Mouse (Mus musculus) spleen, embryonic (tissue): Measurements from ENCODE around the gene Igfbpl1.

Experiments used
- CTCF ChIA-PET: fragments of 350-600 bp; sonication (Branson Sonifier 250); formaldehyde crosslinking; loops from one replicate; lab custom pipeline; 2022; lab: Charles Lee

Igfbpl1 gene

DNA sequence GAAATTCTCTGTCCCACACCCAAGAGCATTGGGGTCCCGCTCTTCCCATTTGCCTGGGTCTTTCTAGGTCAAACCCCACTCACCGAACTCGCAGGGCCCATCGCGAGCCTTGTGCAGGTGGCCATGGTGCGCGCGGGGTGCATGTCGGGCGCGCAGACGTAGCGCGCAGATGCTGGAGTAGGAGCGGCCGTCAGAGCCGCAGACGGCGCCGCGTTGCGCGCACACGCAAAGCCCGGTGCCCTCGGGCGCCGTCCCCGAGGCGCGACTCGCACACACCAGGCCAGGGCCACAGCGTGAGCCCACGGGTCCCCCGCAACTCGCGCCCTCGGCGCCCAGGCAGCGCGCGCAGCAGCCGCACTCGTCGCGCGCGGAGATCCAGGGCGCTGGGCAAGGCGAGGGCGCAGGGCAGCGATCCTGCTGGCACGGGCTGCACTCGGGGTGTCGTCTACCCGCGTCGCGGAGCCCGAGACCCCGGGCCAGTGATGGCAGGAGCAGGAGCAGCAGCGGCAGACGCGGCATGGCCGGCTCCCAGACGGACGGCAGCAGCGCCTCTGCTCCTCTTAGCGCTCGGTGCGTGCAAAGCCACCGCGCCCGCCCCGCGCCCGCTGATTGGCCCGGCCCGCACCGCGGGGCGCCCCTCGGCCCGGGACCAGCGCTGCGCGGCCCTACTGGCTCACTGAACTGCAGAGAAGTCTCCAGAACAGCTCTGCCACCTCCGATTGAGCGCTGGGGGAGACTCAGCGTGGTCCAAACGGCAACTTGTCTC, at the start of gene Igfbpl1:
Gene Igfbpl1, minus strand, starts transcription at position 649 of the 766 bp plus-strand sequence.
- CTCF ChIA-PET: no interaction called here

DNA sequence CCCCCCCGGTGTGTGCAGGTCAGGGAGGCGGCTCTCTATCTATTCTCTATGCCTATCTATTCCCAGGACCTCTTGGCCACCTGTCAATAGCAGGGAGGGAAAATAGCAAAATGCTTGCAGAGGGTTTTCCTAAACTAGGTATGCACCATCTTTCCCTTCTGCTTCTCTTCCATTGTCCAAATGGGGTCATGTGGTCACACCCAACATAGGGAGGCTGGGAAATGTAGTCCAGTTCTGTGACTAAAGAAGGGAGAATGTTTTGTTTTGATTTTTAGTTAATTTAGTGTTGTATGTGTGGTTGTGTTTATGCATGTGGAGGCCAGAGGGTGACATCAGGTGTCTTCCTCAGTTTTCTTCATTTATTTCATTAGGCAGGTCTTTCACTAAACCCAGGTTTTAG, 45.4 kb upstream of the Igfbpl1 start:
- CTCF ChIA-PET: no interaction called here

DNA sequence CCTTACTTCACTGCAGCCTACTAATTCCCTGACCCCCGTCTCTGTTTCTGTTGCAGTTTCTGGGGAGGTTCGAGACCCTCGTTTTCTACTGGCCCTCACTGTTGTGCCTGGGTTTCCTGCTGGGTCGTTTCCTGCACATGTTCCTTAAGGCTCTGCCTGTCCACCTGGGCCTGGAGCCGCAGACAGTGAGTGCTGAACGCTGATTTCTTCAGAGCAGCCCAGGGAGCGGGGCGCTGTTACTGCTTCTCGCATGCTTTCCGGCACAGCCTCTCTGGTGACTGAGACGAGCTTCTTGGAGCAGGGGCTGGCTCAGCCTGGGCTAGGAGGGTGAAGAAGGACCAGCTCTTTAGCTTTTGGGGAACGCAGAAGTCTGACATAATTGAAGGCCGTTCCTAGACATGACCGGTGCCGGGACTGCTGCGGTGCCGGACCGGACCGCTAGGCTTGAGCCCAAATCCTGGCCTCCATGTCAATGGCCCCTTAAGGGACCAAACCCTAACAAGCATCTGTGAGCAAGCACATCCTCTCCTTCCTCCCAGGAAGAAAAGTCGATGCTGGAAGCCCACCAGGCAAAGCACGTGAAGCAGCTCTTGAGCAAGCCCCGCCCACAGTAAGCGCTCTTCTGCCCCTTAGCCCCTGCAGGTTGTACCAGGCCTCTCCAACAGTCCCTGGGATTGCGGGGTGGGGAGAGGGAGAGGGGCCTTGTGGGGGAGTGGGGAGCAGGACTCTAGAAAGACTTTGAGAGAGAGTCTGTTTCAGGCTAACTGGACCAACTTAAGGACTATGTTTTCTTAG, 42.5 kb upstream of the Igfbpl1 start:
- CTCF ChIA-PET: no interaction called here

DNA sequence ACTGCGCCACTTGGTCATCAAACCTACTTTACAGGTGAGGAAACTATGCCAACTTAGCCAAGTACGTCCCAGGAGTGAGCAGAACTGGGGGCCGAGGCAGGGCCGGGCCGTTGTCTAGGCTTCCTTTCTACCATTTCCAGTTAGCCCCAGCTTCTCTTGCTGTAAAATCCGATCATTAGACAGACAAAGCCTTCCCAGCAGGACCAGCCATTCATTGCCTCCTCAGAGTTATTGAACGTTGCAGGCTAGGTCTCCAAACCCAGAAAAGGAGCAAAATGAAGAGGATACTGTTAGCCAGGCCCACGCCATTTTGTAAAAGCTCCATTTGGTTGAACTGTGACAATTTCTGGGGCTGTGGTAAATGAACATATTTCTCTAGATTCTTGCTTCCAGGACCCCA, 40.7 kb upstream of the Igfbpl1 start:
- CTCF ChIA-PET: no interaction called here

DNA sequence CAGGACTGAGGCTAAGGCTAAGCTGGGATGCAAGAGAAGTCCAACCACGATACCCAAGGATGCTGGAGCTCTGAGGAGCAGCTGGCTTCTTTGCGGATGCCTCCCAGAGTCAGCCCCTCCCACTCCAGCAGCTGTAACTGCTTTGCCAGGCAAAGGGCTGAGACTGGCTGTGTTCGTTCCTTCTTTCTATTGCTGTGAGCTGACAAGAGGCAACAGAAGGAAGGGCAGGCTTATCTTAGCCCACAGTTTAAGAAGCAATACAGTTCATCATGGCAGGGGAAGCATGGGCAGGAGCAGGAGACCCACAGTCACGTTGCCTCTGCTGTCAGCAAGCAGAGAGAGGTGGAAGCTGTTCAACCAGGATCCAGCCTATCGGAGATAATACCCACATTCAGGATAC, 34.4 kb upstream of the Igfbpl1 start:
- CTCF ChIA-PET: no interaction called here

DNA sequence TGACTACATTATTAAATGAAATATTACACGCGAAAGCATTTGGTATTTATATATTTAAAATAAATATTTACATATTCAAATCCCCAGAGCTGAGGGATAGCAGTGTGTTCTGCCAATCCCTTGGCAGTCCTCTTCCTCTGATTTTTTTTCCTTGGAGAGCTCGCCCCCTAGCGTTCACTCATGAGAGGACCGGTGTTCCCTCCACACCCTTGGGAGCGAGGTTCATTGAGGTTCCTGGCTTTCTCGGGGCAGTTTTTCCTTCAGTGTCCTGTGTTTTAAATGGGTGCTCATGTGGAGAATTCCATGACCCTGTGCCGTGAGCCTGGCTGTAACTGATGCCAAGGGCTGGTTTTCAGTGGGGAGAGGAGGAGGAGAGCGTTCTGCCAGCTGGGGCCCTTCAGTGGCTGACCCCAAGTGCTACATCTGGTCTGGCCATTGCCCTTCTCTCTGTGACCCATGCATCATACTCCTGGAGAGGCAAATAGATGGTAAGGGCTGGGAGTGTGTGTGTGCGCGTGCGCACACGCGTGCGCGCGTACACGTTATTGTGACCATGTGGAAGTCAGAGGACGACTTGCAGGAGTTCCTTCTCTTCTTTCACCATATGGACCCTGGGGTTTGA, 29.2 kb upstream of the Igfbpl1 start:
- CTCF ChIA-PET: interaction anchor here (0.6 to 1.2 kb wide), 2 partner anchors 17 to 39 kb away, joined by 4 to 6 read pairs; no protein-coding TSS in a partner anchor

DNA sequence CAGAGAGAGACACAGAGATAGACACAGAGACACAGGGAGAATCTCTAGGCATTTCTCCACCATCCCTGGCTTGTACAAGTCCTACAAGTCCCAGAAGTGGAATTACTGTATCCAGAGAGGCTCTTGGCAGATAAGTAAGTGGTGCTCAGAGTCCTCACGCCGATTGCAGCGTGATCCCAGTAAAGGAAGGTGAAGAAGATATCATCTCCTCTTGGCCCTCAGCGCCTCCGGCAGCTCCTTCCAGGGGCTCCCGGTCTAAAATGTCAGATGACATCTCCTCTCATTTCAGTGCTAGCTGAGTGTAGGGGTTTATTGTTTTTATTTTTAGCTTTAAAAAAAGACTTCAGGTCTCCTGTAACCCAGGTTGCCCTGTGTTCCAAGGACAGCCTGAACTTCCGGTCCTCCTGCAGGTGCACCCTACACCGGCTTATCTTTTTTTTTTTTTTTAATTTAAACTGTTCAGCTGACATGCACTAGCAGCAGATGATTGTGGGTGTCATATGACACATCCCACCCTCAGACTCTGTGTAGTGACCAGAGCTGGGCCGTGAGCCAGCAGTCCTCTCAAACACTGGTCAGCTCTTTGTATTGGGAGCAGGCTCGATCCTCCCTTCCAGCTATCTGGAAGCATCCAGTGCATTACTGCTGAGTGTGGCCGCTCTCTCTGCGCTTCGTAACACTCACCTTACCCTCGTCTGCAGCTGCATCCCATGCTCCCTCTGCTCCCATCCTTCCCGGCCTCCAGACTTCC, 26.9 kb upstream of the Igfbpl1 start:
- CTCF ChIA-PET: interaction anchor here (0.7 kb wide), 1 partner anchor 182 kb away, joined by 3 read pairs; no protein-coding TSS in a partner anchor

DNA sequence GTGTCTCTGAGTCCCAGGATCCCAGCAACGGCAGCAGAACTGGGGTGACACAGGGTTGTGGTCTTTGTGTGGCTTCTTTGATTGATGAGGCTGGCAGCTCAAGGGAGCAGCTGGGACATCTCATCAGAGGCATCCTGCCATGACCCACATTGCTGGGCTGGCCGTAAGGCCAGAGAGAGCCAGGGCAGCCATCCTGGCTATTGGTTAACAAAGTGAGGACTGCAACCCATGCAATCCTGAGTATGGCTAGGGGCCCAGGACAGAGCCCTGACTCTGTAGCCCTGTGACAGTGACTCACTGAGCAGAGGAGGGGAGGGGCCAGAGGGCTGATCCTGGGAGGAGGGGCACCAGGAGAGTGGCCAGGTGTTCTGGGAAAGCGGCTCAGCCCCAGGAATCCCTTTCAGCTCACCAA, 24.9 kb upstream of the Igfbpl1 start:
- CTCF ChIA-PET: no interaction called here

DNA sequence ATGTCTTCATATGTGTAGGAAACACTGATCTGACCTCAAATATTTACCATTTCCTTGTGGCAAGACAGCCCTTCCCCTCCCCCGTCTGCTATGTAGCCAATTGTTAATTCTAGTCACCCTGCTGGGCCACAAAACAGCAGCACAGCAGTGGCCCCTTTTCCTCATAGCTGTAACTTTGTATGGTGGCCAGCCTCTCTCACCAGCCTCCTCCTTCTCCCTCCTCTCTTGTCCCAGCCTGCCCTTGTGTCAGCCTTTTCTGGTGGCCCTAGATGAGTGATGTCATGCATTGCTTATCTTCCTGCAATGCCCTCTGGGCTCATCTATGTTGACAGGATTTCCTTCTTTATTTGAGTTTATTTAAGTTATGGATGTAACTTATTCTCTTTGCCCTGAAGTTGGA, 22.7 kb upstream of the Igfbpl1 start:
- CTCF ChIA-PET: no interaction called here

DNA sequence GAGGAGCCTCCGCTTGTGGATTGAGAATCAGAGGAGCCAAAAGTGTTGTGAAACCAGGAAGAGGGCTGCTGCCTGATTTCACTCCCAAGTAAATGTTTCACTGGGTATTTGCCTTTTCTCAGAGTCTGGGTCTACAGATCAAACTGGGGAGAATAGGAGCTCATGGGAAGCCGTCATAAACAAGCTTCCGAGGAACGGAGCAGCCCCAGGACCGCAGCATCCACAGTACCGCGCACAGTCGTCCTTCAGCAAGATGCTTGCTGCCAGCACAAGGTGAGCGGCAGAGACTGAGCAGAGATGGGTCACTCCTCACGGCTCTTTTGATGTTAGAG, 22.1 kb upstream of the Igfbpl1 start:
- CTCF ChIA-PET: no interaction called here

DNA sequence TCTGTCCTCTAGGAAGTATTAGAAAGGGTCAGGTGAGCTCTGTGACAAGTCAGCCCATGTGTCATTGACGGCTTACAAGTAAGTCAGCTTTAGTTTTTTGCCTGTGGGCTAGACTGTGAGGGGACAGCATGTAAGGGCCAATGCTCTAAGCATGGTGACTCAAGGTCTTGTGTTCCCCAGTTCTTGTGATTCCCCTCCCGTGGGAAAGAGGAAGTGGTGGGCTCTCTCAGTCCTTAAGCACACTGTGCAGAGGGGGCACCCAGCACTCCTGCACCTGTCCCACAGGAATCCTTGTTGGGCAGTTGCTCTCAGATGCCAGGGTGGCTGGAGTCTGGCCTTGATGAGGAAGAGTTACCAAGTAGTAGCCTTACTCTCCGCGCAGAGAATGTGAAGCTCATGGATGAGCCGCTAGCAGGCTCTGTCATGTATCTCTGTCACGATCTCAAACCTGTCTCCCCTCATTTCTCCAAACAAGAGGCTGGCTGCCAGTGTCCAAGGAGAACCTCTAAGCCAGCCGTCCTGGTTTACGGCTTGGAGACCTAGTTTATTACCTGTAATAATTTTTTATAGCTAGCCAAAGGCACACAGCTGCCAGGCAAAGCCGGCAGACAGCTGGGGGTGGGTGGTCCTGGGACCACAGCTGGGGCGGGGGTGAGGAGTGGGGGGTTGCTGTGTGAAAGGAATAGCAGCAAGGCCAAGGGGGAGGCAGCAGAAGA, 21.5 kb upstream of the Igfbpl1 start, which contains the start of gene Stra6l:
Gene Stra6l, plus strand, starts transcription at position 556 of the 716 bp plus-strand sequence.
- CTCF ChIA-PET: interaction anchor here (0.6 to 0.7 kb wide), 2 partner anchors 49 to 766 kb away, joined by 3 to 6 read pairs; no protein-coding TSS in a partner anchor

DNA sequence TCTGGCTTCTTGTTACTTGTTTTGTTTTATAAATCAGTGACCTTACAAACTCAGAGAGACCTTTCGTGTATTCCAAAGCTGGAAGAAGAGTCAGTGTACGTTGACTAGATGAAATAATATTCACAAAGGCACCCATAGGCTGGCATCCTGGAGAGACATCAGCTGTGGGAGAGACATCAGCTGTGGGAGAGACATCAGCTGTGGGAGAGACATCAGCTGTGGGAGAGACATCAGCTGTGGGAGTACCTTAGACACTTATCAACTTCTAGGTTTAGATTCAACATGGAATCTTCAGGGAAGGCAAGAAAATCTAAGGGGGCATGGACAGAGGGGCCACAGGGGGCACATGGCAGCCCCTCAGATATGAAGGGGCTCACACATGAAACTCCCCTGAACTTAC, 19.5 kb upstream of the Igfbpl1 start:
- CTCF ChIA-PET: no interaction called here

DNA sequence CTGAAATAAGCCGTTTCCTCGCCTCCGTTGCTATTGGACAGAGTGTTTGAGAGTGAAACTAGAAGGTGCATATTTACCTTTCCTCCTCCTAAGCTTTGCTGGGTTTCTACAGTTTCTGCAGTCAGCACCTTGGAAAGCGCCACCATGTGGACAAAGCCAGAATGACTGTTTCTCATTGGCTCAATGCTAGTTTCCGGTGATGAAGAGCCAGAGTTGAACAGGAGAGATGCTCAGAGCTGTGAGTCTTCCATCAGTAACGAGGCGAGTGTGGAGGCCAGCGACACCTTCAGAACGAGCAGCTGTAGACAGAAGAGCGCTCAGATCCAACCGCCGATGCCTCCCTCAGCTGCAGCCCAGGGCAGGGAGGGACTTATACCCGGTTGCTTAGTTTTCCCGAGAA, 17.6 kb upstream of the Igfbpl1 start:
- CTCF ChIA-PET: interaction anchor here (0.6 kb wide), 2 partner anchors 263 to 432 kb away, joined by 3 to 5 read pairs; no protein-coding TSS in a partner anchor

DNA sequence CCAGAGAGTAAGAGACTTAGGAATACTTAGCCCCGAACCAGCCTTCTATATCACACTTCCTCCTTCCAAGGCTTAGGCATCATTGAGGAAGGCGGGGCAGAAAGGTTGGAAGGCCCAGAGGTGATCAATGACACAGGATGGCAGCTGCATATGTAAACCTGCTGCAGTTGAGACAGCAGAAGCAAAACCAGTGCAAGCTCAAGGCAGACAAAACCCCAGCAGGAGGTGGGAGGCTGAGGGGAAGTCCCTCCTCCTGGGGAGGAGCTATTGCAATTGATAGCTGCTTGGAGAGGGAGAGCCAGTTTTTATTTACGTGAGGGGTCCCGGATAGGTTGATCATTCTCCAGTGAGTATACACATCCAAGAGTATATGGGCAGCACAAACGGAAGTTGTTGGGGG, 6.7 kb upstream of the Igfbpl1 start:
- CTCF ChIA-PET: no interaction called here

DNA sequence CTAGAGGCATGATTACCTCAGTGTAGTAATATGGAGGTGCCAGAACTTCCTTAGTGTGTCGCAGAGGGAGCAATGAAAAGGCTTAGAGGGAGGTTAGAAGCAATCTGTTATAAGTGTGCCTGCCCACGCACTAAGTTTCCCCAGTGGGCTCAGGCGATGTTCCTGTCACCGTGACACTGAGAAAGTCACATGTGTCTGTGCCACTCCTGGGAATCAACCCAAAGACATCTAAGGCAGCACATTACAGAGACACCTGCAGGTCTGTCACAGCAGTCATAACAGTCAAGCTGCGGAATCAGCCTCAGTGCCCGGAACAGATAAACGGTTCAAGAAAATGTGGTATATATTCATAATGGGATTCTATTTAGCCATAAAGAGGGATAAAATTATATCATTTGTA, 5.3 kb upstream of the Igfbpl1 start:
- CTCF ChIA-PET: no interaction called here

DNA sequence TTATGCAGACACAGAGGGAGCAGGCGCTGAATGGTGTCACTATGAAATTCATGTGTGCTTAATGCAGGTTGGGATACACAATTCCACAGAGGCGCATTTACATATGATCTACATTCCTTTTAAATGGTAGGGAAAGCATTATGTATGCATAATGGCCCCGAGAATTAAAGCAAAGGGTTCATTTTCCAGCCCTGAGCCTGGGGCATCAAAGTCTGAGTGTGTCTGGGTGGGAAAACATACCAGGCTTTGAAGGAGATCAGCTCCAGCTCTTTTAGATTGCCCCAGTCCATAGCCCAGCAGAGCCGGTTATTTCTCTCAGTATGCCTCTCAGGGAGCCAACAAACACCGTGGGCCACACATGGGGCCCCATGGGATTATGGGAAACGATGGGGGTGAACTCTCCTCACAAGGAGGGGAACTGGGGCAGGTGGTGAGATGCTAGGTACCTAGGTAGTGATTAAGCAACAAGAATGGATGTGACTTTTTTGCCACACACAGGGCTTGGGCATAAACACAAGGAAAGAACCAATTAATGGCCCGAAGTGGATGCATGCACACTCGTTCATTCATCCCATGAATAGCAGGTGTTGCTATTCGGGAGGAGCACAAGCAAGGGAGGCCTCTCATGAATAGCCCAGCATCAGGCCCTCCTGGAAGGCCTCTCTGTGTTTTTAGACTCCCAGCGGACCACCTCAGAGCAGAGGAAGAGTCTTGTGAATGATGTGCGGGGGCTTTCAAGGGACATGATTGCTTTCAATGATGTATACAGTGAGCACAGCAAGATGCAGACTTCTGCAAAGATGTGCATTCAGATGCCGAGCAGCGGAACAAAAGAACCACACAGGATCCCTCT, 3.4 kb upstream of the Igfbpl1 start:
- CTCF ChIA-PET: interaction anchor here (0.5 to 0.9 kb wide), 2 partner anchors 10 to 34 kb away, joined by 3 to 14 read pairs; no protein-coding TSS in a partner anchor

DNA sequence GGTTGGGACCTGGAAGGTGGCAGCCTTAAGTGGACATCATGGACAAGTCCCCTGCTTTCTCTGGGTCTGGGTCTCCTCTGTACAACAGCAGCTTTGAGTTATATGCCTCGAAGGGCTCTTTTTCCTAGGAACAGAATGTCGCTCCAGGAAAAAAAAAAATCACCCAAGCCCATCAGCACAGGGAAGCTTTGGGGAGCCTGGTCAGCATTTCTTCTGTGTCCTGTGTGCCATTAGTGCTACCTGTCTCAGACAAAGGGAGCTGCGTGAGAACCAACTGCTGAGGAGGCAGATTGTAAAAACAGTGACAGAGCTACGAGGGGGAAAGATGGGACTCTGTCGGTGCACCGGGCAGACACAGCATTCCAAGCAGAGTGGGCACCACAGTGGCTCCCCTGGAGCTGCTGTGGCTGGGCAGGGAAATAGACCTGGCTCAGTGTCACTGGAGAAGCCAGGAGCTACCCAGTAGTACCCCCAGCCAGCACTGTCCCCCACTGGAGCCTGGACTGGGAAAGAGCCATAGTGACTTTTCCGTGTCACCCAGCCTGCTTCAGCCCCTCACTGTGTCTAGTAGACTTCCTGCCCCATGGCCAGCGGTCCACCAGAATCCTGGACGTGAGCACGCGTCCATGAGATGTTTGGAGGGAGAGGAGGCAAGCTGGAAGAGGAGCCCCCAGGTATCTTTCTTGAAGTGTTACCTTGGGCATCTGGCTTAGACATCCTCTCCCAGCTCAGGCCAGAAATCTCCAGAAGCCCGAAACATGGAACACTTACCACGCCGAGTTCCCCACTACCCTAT, 1.8 kb downstream of the Igfbpl1 start:
- CTCF ChIA-PET: interaction anchor here (0.5 kb wide), 1 partner anchor 407 kb away, joined by 3 read pairs; no protein-coding TSS in a partner anchor

DNA sequence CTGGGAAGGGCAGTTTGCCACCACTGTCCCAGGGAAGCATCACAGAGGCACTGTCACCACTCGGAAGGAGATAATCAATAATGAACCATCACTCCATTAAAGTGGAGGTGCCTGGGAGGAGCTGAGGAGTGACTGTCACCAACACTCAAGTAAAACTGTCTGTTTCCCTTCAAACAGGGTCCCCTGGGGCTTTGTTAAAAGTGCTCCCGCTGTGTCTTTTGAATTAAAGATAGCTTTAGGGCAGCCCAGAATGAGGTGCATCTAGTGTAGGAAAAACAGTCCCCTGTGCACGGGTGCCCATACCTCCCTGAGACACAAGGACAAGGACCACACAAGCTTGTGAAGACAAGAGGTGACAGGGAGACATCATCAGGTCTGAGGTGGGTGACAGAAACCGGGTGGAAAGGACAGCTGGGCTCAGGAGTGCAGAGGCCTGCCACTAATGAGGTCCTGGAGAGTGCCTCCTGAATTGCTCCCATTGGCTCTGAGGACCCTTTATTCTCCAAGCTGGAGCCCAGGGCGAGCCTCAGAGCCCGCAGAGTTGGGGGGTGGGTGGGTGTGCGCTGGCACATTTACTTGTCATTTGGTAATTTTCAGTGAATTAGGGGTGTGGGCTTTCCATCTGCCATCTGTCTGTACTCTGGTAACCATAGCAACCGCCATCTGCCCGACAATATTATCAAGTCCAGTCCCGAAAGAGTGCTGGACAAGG, 2.5 kb downstream of the Igfbpl1 start:
- CTCF ChIA-PET: no interaction called here
